Mouse (Mus musculus): ENCODE results near the gene Rabgef1.

Gene Rabgef1

GRCm38 (mm10) chr5:130171423-130171954 is at the start of gene Rabgef1:
Rabgef1 (plus strand) TSS chr5:130171798.
- peak; percentile 91 for DNase-seq (ENCODE audit: low read depth, low spot score)

GRCm38 (mm10) chr5:130122355-130122754 is 49.2 kb upstream of the Rabgef1 start:
- no peak for DNase-seq (ENCODE audit: low read depth, low spot score)

- no peak for DNase-seq (ENCODE audit: low read depth, low spot score)
Observed at GRCm38 (mm10) chr5:130124271-130124670, 47.3 kb upstream of the Rabgef1 start.

- DNase-seq (ENCODE audit: low read depth, low spot score): no peak
Observed at GRCm38 (mm10) chr5:130128686-130129523, 42.7 kb upstream of the Rabgef1 start.

GRCm38 (mm10) chr5:130129524-130129793 is 42.1 kb upstream of the Rabgef1 start:
- DNase-seq (ENCODE audit: low read depth, low spot score): no peak

- no peak for DNase-seq (ENCODE audit: low read depth, low spot score)
Observed at GRCm38 (mm10) chr5:130136597-130136996, 35.0 kb upstream of the Rabgef1 start.

GRCm38 (mm10) chr5:130139393-130139792 is 32.2 kb upstream of the Rabgef1 start:
- DNase-seq (ENCODE audit: low read depth, low spot score): peak; percentile 68

- DNase-seq (ENCODE audit: low read depth, low spot score): no peak
Observed at GRCm38 (mm10) chr5:130141138-130141537, 30.5 kb upstream of the Rabgef1 start.

GRCm38 (mm10) chr5:130142041-130142440 is 29.6 kb upstream of the Rabgef1 start:
- DNase-seq (ENCODE audit: low read depth, low spot score): no peak

GRCm38 (mm10) chr5:130143101-130143500 is 28.5 kb upstream of the Rabgef1 start:
- no peak for DNase-seq (ENCODE audit: low read depth, low spot score)

- no peak for DNase-seq (ENCODE audit: low read depth, low spot score)
Observed at GRCm38 (mm10) chr5:130143977-130144333, 27.6 kb upstream of the Rabgef1 start.

GRCm38 (mm10) chr5:130144334-130145312 is 27.0 kb upstream of the Rabgef1 start, which contains the start of gene Kctd7:
Kctd7 (plus strand) TSS chr5:130144861.
- peak; percentile 94 for DNase-seq (ENCODE audit: low read depth, low spot score)

GRCm38 (mm10) chr5:130145961-130146360 is 25.6 kb upstream of the Rabgef1 start:
- no peak for DNase-seq (ENCODE audit: low read depth, low spot score)

- DNase-seq (ENCODE audit: low read depth, low spot score): no peak
Observed at GRCm38 (mm10) chr5:130149726-130150310, 21.8 kb upstream of the Rabgef1 start.

- no peak for DNase-seq (ENCODE audit: low read depth, low spot score)
Observed at GRCm38 (mm10) chr5:130154286-130154685, 17.3 kb upstream of the Rabgef1 start.

- no peak for DNase-seq (ENCODE audit: low read depth, low spot score)
Observed at GRCm38 (mm10) chr5:130158545-130158944, 13.1 kb upstream of the Rabgef1 start.

GRCm38 (mm10) chr5:130159761-130160201 is 11.8 kb upstream of the Rabgef1 start:
- no peak for DNase-seq (ENCODE audit: low read depth, low spot score)

GRCm38 (mm10) chr5:130163670-130164069 is 7.9 kb upstream of the Rabgef1 start:
- peak; percentile 76 for DNase-seq (ENCODE audit: low read depth, low spot score)

GRCm38 (mm10) chr5:130165213-130165612 is 6.4 kb upstream of the Rabgef1 start:
- no peak for DNase-seq (ENCODE audit: low read depth, low spot score)

- DNase-seq (ENCODE audit: low read depth, low spot score): no peak
Observed at GRCm38 (mm10) chr5:130169109-130169508, 2.5 kb upstream of the Rabgef1 start.

GRCm38 (mm10) chr5:130170666-130171422 is 754 bp upstream of the Rabgef1 start:
- peak; percentile 22 for DNase-seq (ENCODE audit: low read depth, low spot score)
